Mouse (Mus musculus) stomach, postnatal 0 days (tissue): ENCODE measurements at regions not wholly inside any gene's neighbourhood (a gene's known extent, or its start where the extent isn't known, plus 50 kb on each side); places are given as distances from the start of the nearest gene placed in this dataset.

Experiments
- CTCF ChIP-seq: IDR thresholded peaks from 2 replicates; pipeline ENCODE4 v1.5.1; 2016; ENCODE audit warnings: antibody characterized with exemption, low read depth, mild to moderate bottlenecking, moderate library complexity
- EP300 ChIP-seq: optimal IDR thresholded peaks from 2 replicates; pipeline ENCODE3; 2016; ENCODE audit warnings: antibody characterized with exemption

- TF ChIP-seq EP300 = no peak
- TF ChIP-seq CTCF = no peak
Observed at GRCm38 (mm10) chr12:7820718-7821117, 156.7 kb upstream of the Apob start.
